Mouse (Mus musculus): ENCODE measurements around the gene Ninj2. TPM values are rescaled to one million over a fixed set of nuclear protein-coding genes. Genes with fewer than 3 reads are reported as not detected.
A peak's percentile ranks its signal among the peaks of the same experiment; 100 is the strongest.

Gene Ninj2
- polyA plus RNA-seq, 1 experiment from 2014 or later: not detected

GRCm38 (mm10) chr6:120197964-120198363 lies 104.8 kb downstream of the Ninj2 start:
- Histone ChIP-seq H3K4me1 (replicated peaks; ENCODE audit: control insufficient read depth, insufficient read depth, low read length) (no peaks in the 10 kb centered on the region), H3K27ac (ENCODE audit: low read depth) (no peak overlapping the region), H3K9ac (ENCODE audit: low read length) (no peak overlapping the region), H3K9me3 (ENCODE audit: control insufficient read depth, low read length) (no peaks in the 10 kb centered on the region), H3K36me3 (ENCODE audit: control insufficient read depth, insufficient read depth, low read length) (no peaks in the 10 kb centered on the region), H3K4me3 (ENCODE audit: low read depth, low read length) (no peak overlapping the region), H3K27me3 (replicated peaks; ENCODE audit: control insufficient read depth, insufficient read depth, low read length) (no peaks in the 10 kb centered on the region), H3K4me2 (ENCODE audit: low read length) (no peak overlapping the region)
- peak; percentile 91 for DNase-seq (ENCODE audit: low spot score)
- ATAC-seq (replicated peaks; ENCODE audit: low FRiP score, low TSS enrichment, low read depth): no peak
- 35% methylated on average over 9 of the region's 9 CpGs for WGBS

DNA sequence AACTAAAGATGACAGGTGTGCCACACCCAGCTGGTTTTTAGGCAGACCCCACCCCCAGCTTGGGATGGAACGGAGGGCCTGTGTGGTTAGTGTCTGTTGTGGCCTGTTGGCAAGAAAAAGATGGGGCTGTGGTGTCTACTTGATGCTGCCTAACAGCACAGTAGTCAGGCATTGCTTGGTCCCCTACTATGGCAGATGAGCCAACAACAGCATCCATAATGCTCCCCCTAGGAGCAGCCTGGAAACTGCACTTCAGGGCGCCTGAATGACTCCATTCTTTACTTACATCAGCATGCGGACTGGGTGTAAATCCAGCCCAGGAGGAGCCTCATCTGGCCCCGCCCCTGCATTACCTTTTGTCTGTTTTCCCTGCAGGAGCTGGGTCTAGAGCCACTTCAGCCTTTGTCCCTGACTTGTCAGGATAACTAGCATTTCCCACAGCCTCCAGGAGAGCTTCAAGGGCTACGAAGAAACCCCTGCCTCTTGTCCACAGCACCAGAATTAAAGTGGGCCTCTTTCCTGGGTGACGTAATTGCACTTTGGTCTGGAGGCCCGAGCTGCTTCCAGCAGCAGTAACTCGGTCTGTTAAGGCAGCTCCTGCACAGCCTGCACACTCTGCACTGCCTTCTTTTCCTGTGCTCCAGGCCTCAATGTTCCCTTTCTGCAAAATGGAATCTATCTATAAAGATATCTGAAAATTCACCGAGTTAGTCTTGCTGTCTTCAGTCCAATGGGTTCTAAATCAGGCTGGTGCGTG lies 106.7 kb downstream of the Ninj2 start:
- no peaks in the 10 kb centered on the region for H3K9me3 ChIP-seq (ENCODE audit: control insufficient read depth, low read length)
- H3K4me1 ChIP-seq (replicated peaks; ENCODE audit: control insufficient read depth, insufficient read depth, low read length): no peaks in the 10 kb centered on the region
- H3K27ac ChIP-seq (ENCODE audit: low read depth): peak overlapping the region; percentile 59
- 39% methylated on average over 10 of the region's 10 CpGs for WGBS
- H3K27me3 ChIP-seq (replicated peaks; ENCODE audit: control insufficient read depth, insufficient read depth, low read length): no peaks in the 10 kb centered on the region
- H3K4me2 ChIP-seq (ENCODE audit: low read length): no peak overlapping the region
- no peak overlapping the region for H3K4me3 ChIP-seq (ENCODE audit: low read depth, low read length)
- no peak overlapping the region for H3K9ac ChIP-seq (ENCODE audit: low read length)
- ATAC-seq (replicated peaks; ENCODE audit: low FRiP score, low TSS enrichment, low read depth) (peak; percentile 42), DNase-seq (ENCODE audit: low spot score) (peak; percentile 76)
- H3K36me3 ChIP-seq (ENCODE audit: control insufficient read depth, insufficient read depth, low read length): no peaks in the 10 kb centered on the region

GRCm38 (mm10) chr6:120201956-120202355 lies 108.8 kb downstream of the Ninj2 start:
- Histone ChIP-seq H3K4me1 (replicated peaks; ENCODE audit: control insufficient read depth, insufficient read depth, low read length) (no peaks in the 10 kb centered on the region), H3K4me2 (ENCODE audit: low read length) (no peak overlapping the region), H3K9ac (ENCODE audit: low read length) (no peak overlapping the region), H3K9me3 (ENCODE audit: control insufficient read depth, low read length) (no peaks in the 10 kb centered on the region), H3K36me3 (ENCODE audit: control insufficient read depth, insufficient read depth, low read length) (no peaks in the 10 kb centered on the region), H3K4me3 (ENCODE audit: low read depth, low read length) (no peak overlapping the region), H3K27me3 (replicated peaks; ENCODE audit: control insufficient read depth, insufficient read depth, low read length) (no peaks in the 10 kb centered on the region), H3K27ac (ENCODE audit: low read depth) (no peak overlapping the region)
- ATAC-seq (replicated peaks; ENCODE audit: low FRiP score, low TSS enrichment, low read depth): no peak
- 63% methylated on average over 6 of the region's 6 CpGs for WGBS
- DNase-seq (ENCODE audit: low spot score): no peak

- 78% methylated on average over 8 of the region's 8 CpGs for WGBS
- no peaks in the 10 kb centered on the region for H3K4me1 ChIP-seq (replicated peaks; ENCODE audit: control insufficient read depth, insufficient read depth, low read length)
- H3K9ac ChIP-seq (ENCODE audit: low read length): no peak overlapping the region
- no peak overlapping the region for H3K4me2 ChIP-seq (ENCODE audit: low read length)
- no peaks in the 10 kb centered on the region for H3K9me3 ChIP-seq (ENCODE audit: control insufficient read depth, low read length)
- ATAC-seq (replicated peaks; ENCODE audit: low FRiP score, low TSS enrichment, low read depth): no peak
- no peaks in the 10 kb centered on the region for H3K36me3 ChIP-seq (ENCODE audit: control insufficient read depth, insufficient read depth, low read length)
- H3K27me3 ChIP-seq (replicated peaks; ENCODE audit: control insufficient read depth, insufficient read depth, low read length): no peaks in the 10 kb centered on the region
- DNase-seq (ENCODE audit: low spot score): no peak
- no peak overlapping the region for H3K4me3 ChIP-seq (ENCODE audit: low read depth, low read length)
- no peak overlapping the region for H3K27ac ChIP-seq (ENCODE audit: low read depth)
Observed at GRCm38 (mm10) chr6:120202406-120202805, 109.3 kb downstream of the Ninj2 start.

GRCm38 (mm10) chr6:120206586-120206985 lies 113.4 kb downstream of the Ninj2 start:
- Histone ChIP-seq H3K4me2 (ENCODE audit: low read length) (no peak overlapping the region), H3K27ac (ENCODE audit: low read depth) (no peak overlapping the region), H3K4me1 (replicated peaks; ENCODE audit: control insufficient read depth, insufficient read depth, low read length) (no peaks in the 10 kb centered on the region), H3K9me3 (ENCODE audit: control insufficient read depth, low read length) (no peaks in the 10 kb centered on the region), H3K9ac (ENCODE audit: low read length) (no peak overlapping the region), H3K36me3 (ENCODE audit: control insufficient read depth, insufficient read depth, low read length) (no peaks in the 10 kb centered on the region), H3K4me3 (ENCODE audit: low read depth, low read length) (no peak overlapping the region), H3K27me3 (replicated peaks; ENCODE audit: control insufficient read depth, insufficient read depth, low read length) (no peaks in the 10 kb centered on the region)
- no peak for ATAC-seq (replicated peaks; ENCODE audit: low FRiP score, low TSS enrichment, low read depth)
- no peak for DNase-seq (ENCODE audit: low spot score)
- 84% methylated on average over 5 of the region's 5 CpGs for WGBS

DNA sequence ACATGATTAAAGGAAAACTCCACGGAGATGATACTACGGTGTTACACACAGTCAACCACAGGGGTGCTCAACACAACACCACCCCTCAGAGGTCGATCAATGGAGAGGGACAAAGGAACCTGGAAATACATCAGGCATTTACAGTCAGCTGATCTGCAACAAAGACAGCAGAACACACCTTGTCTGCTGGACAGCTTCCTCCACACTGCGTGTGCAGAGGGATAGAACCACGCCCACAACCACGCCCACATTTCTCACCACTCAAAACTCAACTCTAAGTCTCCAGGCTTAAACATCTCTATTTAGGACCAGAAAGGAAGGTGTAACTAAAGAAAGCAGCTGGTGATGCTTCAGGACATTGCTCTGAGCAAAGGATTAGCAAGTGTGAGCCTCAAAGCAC lies 118.4 kb downstream of the Ninj2 start:
- no peak for ATAC-seq (replicated peaks; ENCODE audit: low FRiP score, low TSS enrichment, low read depth)

DNA sequence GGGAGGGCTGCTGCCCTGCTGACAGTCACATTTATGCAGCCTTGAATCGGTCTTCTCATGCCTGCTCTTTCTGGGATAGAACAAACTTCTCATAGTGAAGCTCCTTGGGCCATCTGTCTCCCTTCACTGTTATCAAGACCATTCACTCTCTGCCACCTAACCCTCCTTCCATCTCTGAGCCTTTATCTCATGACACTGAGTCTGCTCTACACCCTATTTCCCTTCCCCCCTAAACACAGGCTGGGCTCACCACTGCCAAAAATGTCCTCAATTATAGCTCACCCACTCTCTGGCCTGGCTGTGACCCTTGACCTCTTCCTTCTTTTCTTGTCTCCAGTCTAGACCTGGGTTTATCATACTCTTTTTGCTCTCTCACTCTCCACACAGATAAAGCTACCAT lies 123.6 kb downstream of the Ninj2 start:
- DNase-seq (ENCODE audit: low spot score) (no peak), ATAC-seq (replicated peaks; ENCODE audit: low FRiP score, low TSS enrichment, low read depth) (no peak)
- Histone ChIP-seq H3K4me2 (ENCODE audit: low read length) (no peak overlapping the region), H3K27ac (ENCODE audit: low read depth) (no peak overlapping the region), H3K4me1 (replicated peaks; ENCODE audit: control insufficient read depth, insufficient read depth, low read length) (no peaks in the 10 kb centered on the region), H3K9me3 (ENCODE audit: control insufficient read depth, low read length) (no peaks in the 10 kb centered on the region), H3K9ac (ENCODE audit: low read length) (no peak overlapping the region), H3K4me3 (ENCODE audit: low read depth, low read length) (no peak overlapping the region), H3K27me3 (replicated peaks; ENCODE audit: control insufficient read depth, insufficient read depth, low read length) (no peaks in the 10 kb centered on the region), H3K36me3 (ENCODE audit: control insufficient read depth, insufficient read depth, low read length) (no peaks in the 10 kb centered on the region)
- WGBS: 76% methylated on average over 1 of the region's 1 CpGs

More for the DNA sequence above, 118.4 kb downstream of the Ninj2 start:
- no peak for DNase-seq (ENCODE audit: low spot score)
- H3K9me3 ChIP-seq (ENCODE audit: control insufficient read depth, low read length): no peaks in the 10 kb centered on the region
- H3K4me2 ChIP-seq (ENCODE audit: low read length): no peak overlapping the region
- H3K4me1 ChIP-seq (replicated peaks; ENCODE audit: control insufficient read depth, insufficient read depth, low read length): no peaks in the 10 kb centered on the region
- no peaks in the 10 kb centered on the region for H3K27me3 ChIP-seq (replicated peaks; ENCODE audit: control insufficient read depth, insufficient read depth, low read length)
- no peak overlapping the region for H3K4me3 ChIP-seq (ENCODE audit: low read depth, low read length)
- H3K36me3 ChIP-seq (ENCODE audit: control insufficient read depth, insufficient read depth, low read length): no peaks in the 10 kb centered on the region
- no peak overlapping the region for H3K9ac ChIP-seq (ENCODE audit: low read length)
- no peak overlapping the region for H3K27ac ChIP-seq (ENCODE audit: low read depth)
- WGBS: 82% methylated on average over 6 of the region's 6 CpGs

DNA sequence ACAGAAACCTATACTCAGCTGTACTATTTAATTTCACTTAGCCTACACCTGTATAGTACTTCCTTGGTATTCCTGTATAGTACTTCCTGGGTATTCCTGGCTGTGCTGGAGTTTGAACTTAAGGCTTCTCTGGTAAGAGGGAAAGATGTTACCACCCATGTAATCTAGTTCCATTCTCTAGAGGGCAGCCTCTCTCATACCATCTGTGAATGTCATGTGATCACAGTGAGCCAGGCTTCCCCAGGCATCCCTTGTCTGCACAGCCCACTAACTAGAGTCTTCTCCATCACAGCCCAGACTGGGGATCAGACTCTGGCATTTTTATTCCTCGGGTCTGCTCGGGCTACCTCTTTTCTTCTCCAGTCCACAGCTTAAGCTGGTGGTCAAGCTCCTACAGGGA lies 126.1 kb downstream of the Ninj2 start:
- DNase-seq (ENCODE audit: low spot score): no peak
- Histone ChIP-seq H3K9me3 (ENCODE audit: control insufficient read depth, low read length) (no peaks in the 10 kb centered on the region), H3K9ac (ENCODE audit: low read length) (no peak overlapping the region), H3K36me3 (ENCODE audit: control insufficient read depth, insufficient read depth, low read length) (no peaks in the 10 kb centered on the region), H3K27ac (ENCODE audit: low read depth) (no peak overlapping the region), H3K4me2 (ENCODE audit: low read length) (no peak overlapping the region), H3K4me1 (replicated peaks; ENCODE audit: control insufficient read depth, insufficient read depth, low read length) (no peaks in the 10 kb centered on the region), H3K27me3 (replicated peaks; ENCODE audit: control insufficient read depth, insufficient read depth, low read length) (no peaks in the 10 kb centered on the region), H3K4me3 (ENCODE audit: low read depth, low read length) (no peak overlapping the region)
- no peak for ATAC-seq (replicated peaks; ENCODE audit: low FRiP score, low TSS enrichment, low read depth)
- WGBS: 78% methylated on average over 2 of the region's 2 CpGs

GRCm38 (mm10) chr6:120222669-120223068 lies 129.5 kb downstream of the Ninj2 start:
- 32% methylated on average over 6 of the region's 6 CpGs for WGBS
- Histone ChIP-seq H3K9ac (ENCODE audit: low read length) (no peak overlapping the region), H3K9me3 (ENCODE audit: control insufficient read depth, low read length) (no peaks in the 10 kb centered on the region), H3K4me2 (ENCODE audit: low read length) (no peak overlapping the region), H3K4me1 (replicated peaks; ENCODE audit: control insufficient read depth, insufficient read depth, low read length) (no peaks in the 10 kb centered on the region), H3K27me3 (replicated peaks; ENCODE audit: control insufficient read depth, insufficient read depth, low read length) (no peaks in the 10 kb centered on the region), H3K4me3 (ENCODE audit: low read depth, low read length) (no peak overlapping the region), H3K36me3 (ENCODE audit: control insufficient read depth, insufficient read depth, low read length) (no peaks in the 10 kb centered on the region), H3K27ac (ENCODE audit: low read depth) (no peak overlapping the region)
- ATAC-seq (replicated peaks; ENCODE audit: low FRiP score, low TSS enrichment, low read depth) (no peak), DNase-seq (ENCODE audit: low spot score) (peak; percentile 66)
